Mouse (Mus musculus) A20 (cell line): ENCODE results near the gene Akap2.

Source experiments
- DNase-seq: peaks from one replicate; pipeline ENCODE4 v3.0.0-alpha.2; 2011; ENCODE audit warnings: low read depth, low spot score

The Akap2 gene

DNA sequence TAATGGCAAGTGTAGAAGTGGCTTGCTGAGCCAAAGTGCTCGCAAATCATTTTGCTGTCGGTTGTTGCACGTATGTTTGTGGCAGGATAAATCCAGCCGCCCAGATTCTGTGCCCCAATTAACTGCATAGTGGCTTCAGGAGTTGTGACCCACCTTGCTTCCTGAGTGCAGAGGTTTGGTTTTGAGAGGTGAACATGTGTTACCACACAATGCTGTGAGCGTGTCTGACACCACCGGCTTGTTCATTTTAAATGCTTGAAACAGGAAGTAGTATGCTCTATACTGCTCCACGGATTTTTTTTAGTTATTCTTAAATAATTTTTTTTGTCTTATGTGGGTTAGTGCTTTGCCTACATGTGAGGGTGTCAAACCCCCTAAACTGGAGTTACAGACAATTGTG, 114.9 kb downstream of the Akap2 start:
- peak; percentile 71 for DNase-seq

DNA sequence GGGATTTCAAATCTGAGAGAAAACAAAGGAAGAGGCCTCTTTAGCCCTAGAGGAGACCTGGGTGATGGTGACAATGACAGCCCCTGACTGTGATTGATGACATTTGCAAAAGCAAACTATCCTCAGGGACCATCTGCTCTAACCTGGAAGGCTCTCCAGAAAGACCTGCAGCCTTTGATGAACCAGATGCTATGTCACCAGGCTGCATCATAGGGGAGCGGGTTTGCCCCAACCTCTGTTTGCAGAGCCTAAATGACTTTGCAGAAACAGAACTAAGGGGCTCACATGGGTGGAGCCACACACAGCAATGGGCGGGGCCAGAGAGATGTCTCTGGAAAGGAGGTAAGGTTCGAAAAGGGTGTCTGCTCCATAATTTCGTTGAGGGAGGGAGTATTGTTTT, 115.6 kb downstream of the Akap2 start:
- peak; percentile 54 for DNase-seq

DNA sequence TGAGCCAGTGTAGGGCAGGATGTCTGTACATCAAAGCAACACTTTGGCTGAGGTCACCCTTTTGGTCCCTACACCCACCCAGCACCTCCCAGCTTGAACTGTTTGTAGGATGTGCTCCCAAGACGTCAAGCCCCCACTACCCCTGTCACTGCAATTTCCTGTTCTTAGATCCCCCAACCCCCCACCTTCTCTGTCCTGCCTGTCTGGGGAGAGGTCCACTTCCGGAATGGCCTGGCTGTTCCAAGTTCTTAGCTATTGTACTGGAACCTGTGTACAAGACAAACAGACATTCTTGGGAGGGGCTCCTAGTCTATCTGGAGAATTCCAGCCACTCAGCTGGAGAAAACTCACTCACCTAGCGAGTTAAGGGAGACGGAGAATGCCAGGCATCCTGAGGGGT, 116.7 kb downstream of the Akap2 start:
- no peak for DNase-seq

DNA sequence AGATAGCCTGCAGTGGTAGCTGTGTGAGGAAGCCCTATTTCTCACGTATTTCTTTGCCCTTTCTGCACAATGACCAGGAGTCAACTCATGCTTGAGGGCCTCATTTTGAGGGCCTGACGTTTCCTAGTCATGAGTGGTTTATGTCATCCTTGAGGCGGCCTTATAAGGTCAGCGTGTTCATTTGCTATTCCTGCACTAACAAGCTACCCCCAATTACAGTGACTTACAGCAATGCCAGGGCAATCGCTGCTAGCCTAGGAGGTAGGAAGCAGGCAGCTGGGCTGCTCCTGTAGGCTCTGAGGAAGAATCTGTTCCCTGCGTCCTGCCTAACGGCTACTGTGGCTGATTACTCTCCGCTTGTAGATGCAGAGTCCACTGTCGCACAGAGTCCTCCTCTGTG, 119.6 kb downstream of the Akap2 start:
- DNase-seq = no peak

DNA sequence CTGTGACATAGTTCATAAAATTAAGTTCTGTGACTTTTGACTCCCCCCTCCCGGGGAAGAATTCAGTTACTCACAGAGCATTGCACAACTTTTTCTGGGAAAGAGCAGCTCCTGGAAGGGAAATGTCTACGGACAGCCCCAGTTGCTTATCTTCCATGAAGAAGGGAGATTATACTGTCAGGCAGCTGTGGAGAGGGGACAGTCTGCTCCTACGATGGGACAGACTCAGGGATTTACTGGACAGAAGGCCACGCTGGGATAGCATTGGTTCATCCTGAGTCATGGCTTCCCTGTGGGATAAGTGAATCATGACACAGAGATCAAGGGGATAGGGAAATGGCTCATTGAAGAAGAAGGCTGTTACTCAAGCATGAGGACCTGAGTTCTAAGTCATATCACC, 121.9 kb downstream of the Akap2 start:
- no peak for DNase-seq

DNA sequence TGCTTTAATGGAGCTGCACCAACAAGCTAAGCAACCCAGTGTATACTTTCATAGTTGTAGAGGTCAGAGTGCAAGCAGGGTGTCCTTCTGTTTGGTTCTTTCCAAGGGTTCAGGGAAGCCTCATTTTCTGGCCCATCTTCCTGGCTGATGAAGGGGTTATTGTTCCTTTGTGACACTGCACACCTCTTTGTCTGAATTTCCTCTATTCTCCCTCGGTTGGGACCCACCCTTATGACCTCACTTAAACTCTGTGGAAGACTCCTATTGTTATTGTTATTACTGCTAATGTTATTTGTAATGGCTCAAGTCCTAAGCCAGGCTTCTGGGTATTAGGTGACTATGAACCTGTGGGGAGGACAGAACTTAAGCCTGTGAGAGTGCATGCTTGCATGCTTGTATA, 124.5 kb downstream of the Akap2 start:
- no peak for DNase-seq

DNA sequence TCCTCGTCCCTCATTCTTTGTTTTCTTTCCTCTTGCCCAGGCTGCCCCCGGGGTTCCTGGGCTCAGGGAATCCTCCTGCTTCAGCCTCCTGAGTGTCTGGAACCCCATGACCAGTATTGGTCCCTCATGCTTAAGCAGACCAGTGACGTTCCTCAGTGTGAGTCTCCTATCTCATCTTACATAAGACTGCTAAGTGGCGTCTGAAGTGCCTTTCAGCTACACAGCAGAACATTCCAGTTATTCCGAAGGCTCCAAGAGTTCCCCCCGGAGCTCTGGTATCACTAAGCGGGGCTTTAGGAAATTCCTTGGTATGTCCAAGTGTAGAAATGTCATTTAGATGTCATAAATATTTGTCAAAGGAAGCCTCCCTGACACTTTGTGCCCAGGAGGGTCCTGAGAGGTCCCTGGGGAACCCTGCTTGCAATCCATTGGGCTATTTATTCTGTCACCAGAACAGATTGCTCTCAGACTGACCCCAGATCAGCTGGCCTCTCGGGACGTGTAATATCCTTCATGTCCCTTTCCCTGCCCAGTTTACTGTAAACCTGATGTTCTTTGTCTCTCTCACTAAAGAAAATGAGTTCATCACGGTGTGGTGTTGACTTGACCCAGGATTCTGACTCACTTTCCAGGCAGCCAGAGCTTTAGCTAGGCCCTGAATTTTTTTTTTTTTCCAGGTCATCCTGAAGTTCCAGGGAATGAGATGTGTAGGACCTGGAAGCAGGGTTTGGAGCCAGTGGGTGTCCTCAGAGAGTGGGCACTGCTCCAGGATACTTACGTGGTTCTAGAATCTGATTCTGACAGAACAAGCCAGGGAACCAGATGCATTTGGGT, 125.2 kb downstream of the Akap2 start:
- no peak for DNase-seq

DNA sequence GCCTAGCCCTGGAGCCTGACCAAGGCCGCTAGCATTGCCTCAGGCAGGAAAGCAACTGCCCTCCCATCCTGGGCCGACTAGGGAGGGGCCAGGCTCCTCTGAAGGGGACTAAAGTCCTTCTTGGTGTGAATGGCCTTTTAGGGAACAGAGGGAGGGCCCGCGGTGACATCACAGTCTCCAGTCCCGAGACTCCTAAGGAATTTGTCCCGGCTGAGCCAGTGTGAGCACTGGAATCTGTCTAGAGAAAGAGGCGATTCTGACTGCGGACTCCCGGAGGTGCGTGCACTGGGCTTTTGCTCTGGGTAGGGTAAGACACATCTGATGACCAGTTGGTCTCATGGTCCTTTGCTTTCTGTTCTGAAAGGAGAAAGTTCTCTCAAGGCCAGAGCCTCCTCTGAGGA, 127.6 kb downstream of the Akap2 start:
- no peak for DNase-seq

DNA sequence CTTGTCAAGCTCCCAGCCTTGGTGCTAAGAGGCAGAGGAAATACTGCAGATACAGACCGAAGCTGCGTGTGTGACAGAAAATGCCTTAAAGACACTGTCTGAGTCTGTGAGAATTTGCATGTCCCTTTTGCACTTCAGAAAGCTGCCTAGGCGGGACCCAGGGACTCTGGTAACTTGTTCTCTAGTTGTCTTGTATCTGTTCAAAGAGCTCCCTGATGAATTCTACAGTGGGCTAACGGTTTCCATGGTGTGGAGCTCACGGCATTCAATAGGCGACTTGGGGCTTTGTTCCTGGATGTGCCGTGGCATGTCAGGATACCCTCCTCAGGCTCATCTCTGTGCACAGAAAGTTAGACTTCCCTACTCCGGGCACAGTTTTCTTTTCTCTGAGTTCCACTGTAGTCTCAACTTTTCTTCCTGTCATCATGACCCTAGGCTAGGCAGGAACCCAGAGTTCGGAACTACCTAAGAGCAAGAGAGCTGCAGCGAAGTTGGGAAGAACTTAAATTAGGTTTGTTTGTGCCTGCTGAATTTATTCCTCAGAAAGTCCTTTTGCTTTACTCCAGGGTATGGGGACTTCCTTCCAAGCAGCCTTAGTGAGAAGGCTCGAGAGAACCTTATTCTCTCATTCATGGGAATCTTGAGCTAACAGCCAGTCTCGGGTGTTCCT, 128.2 kb downstream of the Akap2 start:
- no peak for DNase-seq

DNA sequence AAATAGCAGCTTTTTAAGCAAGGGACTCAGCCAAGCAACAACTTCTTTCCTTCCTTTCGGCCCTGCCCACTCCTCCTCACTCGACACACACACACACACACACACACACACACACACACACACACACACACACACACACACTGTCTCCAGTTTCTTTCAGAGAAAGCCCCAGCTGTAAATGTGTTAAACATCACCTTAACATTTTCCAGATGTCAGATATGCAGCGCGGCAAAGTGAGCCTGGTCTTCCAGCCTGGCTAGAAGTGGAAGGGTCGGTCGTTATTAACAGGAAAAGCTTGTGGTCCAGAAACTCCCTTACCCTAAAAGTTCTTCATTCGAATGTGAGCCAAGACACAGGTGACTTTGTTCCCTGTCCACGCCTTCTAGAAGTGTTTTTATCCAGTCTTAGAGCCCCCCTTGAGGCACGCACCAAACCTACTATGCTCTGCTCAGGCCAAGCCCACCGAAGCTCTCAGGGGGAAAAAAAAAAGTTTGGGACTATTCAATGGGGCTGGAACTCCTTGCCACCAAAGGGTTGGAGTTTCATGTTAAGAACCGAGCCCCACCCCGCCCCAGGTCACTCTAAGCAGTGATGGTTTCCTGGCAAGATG, 129.0 kb downstream of the Akap2 start:
- DNase-seq = no peak

DNA sequence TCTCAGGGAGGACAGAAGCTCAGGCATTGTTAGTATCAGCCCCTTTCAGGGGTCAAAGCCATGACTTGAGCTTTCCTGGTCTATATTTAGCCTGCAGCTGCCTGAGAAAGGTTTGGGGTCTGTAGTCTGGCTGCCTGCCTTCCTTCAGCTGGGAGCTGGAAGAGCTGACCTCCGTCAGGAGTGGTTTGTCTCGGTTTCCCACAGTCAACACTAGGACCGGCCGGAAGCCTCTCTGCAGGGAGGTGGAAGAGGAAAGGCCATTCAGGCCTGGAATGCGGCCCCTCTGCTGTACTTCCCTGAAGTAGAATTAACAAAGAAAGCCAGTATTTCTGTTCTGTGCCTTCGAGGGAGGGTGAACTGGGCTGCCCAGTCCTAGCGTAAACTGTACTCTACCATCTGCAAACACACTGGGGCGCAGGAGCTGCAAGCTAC, 129.6 kb downstream of the Akap2 start:
- DNase-seq = no peak

DNA sequence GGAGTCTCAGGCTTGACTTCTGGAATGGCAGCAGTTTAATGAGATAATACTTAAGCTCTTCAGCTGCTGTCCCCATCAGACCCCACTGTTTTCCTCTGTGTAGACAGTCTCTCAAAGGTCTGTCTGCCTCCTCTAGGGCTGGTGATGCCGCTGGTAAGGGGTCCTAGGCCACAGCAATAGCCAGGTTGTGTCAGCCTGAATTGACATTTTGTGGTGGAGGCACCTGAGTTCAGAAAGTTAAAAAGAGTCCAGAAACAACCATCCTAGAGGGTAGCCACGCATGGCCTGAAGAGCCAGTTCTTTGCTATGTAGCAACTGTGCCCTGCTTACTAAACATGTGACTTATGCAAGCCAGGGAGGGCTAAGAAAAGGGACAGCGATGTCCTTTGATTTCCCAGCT, 130.2 kb downstream of the Akap2 start:
- no peak for DNase-seq

DNA sequence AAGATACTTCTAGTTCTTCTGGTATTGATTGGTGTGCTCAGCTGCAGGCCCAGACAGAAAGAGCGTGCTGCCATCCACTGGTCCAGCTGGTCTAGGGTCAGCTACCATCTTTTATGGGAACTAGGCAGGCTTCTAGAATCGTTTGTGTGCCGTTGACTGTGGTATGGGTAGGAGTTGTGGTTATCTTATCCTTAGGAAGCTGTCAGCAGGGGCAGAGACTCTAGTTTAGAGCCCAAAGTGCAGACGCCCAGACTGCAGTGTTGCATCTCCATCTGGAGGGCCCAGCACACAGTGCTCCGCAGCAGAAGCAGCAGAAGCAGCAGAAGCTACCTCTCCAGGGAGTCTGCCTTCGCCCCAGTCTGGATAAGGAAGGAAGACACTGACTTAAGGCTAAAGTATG, 132.0 kb downstream of the Akap2 start:
- DNase-seq = no peak

DNA sequence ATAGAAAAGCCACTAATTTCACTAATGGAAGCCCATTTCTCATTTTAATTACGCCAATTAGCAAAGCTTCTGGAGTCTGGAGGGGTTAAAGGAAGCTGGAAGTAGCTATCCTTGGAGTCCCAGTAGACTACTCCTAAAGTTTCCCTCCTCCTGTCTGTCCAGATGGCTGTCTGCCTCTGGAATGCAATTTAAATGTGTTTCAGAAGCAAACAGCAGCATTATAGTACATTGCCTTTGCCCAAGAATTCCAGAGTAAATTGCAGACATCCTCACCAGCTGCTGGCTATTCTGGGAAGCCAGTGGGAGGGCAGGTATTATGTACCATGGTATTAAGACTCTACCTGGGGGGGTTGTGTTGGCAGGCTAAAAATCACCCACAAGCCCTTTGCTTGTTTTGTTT, 134.3 kb downstream of the Akap2 start:
- no peak for DNase-seq

DNA sequence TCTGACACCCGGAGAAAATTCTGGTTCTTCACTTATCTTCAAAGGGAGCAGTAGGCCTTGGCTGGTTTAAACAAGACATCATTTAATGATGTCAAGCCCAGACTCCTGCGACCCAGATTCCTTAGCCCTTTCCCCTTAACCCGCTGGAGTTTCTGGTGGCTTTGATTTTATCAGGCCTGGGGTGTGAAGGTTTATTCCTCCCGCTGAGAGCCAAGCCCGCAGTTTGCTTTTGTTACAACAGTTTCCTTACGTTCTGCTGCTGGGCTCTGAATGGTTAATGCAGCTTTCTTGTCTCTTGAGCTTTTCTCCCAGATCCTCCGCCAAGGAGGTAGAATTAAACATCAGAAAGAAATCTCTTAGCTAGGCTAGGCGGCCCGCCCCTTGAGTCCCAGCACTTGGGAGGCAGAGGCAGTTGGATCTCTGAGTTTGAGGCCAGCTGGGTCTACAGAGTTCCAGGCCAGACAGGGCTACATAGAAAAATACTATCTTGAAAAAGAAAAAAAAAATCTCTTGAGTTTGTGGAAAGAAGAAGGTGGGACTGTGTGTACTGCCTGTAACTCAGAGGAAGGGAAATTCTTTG, 135.1 kb downstream of the Akap2 start:
- no peak for DNase-seq

DNA sequence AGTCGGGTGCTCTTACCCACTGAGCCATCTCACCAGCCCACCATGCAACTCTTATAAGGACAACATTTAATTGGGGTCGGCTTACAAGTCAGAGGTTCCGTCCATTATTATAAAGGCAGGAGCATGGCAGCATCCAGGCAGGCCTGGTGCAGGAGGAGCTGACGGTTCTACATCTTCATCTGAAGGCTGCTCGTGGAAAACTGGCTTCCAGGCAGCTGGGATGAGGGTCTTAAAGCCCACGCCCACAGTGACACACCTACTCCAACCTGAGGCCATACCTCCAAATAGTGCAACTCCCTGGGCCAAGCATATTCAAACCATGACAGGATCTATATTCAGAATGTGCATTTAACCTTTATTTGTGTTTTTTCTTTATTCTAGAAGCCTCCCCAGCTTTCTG, 136.7 kb downstream of the Akap2 start:
- no peak for DNase-seq

DNA sequence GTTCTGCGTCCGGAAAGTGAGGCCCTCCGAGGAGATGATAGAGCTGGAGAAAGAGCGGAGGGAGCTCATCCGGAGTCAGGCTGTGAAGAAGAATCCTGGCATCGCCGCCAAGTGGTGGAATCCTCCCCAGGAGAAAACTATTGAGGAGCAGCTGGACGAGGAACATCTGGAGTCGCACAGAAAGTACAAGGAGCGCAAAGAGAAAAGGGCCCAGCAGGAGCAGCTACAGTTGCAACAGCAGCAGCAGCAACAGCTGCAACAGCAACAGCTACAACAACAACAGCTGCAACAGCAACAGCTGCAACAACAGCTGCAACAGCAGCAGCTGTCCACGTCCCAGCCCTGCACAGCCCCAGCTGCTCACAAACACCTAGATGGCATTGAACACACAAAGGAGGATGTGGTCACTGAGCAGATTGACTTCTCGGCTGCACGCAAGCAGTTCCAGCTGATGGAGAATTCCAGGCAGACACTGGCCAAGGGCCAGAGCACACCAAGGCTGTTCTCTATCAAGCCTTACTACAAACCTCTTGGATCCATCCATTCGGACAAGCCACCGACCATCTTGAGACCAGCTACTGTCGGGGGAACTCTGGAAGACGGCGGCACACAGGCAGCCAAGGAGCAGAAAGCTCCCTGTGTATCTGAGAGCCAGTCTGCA, 138.0 kb downstream of the Akap2 start:
- no peak for DNase-seq

DNA sequence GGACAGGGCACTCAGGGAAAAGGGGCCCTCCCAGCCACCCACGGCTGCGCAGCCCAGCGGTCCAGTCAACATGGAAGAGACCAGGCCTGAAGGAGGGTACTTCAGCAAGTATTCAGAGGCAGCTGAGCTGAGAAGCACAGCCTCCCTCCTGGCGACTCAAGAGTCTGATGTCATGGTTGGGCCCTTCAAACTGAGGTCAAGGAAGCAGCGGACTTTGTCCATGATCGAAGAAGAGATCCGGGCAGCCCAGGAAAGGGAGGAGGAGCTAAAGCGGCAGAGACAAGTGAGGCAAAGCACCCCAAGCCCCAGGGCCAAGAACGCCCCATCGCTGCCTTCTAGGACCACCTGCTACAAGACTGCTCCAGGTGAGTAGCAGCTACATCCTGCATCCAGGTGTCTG, 139.2 kb downstream of the Akap2 start:
- DNase-seq = no peak

DNA sequence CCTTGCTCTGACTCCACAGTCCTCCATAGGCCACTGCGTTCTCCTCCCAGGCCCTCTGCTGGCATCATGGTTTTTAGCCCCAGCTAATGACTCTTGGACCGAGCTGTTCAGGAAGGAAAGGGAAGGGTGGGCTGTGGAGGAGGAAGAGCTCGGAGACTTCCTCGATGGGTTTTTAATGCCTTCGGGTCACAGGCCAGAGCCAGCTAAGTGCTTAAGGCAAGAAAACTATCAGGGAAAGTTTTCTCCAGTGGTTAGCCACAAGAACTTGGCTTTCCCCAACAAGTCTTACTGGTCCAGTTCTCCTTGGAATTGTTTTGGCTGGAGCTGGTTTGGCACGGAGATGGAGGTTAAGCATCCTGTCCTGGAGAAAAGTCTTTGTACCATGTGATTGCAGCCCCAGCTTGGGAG, 142.8 kb downstream of the Akap2 start:
- DNase-seq = no peak

DNA sequence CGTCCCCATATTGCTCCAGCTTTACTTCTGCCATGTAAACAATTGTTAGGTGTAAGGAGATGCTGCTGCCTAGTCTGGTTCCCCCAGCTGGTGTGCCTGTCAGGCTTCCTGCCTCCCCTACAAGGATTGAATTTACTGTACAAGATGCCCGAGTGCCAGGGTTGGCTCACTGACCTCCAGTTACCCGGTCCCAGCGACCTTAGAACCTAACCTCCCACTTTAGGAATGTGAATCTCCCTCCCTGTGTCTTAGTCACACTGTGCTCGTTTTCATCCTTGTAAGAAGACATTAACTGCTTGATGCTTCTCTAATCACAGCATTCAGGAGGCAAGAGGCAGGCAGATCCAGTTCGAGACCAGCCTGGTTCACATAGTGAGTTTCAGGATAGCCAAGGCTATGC, 143.7 kb downstream of the Akap2 start:
- no peak for DNase-seq

DNA sequence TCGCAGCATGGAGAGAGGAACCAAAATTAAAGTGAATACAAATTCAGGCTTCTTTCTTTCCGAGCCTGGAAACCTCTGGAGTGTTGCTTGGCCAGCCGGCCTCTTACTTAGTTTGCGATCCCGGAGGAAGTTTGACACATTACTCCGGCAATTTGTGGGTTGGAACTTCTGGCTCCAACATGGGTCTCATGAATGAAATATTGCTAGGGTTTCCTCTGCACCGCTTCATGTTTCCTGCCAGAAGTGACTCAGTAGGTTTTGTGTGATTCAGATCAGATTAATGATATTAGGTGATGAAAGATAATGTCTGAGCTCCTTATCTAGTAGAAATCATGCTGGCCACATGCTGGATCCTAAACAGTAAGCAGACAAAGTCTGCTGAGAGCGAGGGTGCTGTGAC, 144.4 kb downstream of the Akap2 start:
- no peak for DNase-seq
